Mouse (Mus musculus): ENCODE results near the gene Wdr54.

Wdr54 gene

GRCm38 (mm10) chr6:83107566-83108400 is 48.4 kb downstream of the Wdr54 start:
- in situ Hi-C loops (cut with MboI, MseI) = loop anchor here (5.0 to 10.0 kb wide), 2 partner anchors 50 to 363 kb away; partner anchors contain the start of genes 1700003E16Rik and Wdr54

GRCm38 (mm10) chr6:83104158-83104557 is 52.0 kb downstream of the Wdr54 start:
- in situ Hi-C loops (cut with MboI, MseI) = loop anchor here (5.0 to 10.0 kb wide), 2 partner anchors 192 to 359 kb away; no protein-coding TSS in a partner anchor

GRCm38 (mm10) chr6:83103130-83103650 is 53.0 kb downstream of the Wdr54 start:
- in situ Hi-C loops (cut with MboI, MseI) = loop anchor here (5.0 to 10.0 kb wide), 2 partner anchors 191 to 358 kb away; no protein-coding TSS in a partner anchor

- in situ Hi-C loops (cut with MboI, MseI) = loop anchor here (5.0 to 10.0 kb wide), 2 partner anchors 190 to 357 kb away; no protein-coding TSS in a partner anchor
These were observed 54.3 kb downstream of the Wdr54 start for GRCm38 (mm10) chr6:83101688-83102556.

- in situ Hi-C loops (cut with MboI, MseI) = loop anchor here (5.0 to 10.0 kb wide), 2 partner anchors 189 to 357 kb away; no protein-coding TSS in a partner anchor
These were observed 54.9 kb downstream of the Wdr54 start, which contains the start of the genes Ccdc142 and Gm42688 for GRCm38 (mm10) chr6:83101316-83101687. Gene Ccdc142 (plus strand): TSS chr6:83101601. Gene Gm42688 (plus strand): TSS chr6:83101617.
